Mouse (Mus musculus) testis, adult 2 months (tissue): Measurements from ENCODE around the gene Tln2. TPM values are rescaled to one million over a fixed set of nuclear protein-coding genes. Genes with fewer than 3 reads are reported as not detected.

Experiments used
- H3K27ac ChIP-seq: fragments of 200-500 bp; 2 replicates; pipeline ENCODE4 v1.5.1; 2012; ENCODE audit warnings: low read depth, low read length; ENCODE audit not compliant: control insufficient read depth, insufficient read depth
- H3K27me3 ChIP-seq: fragments of 200-500 bp; 2 replicates; pipeline ENCODE4 v1.6.1; 2012; ENCODE audit warnings: mild to moderate bottlenecking, low read length, moderate library complexity; ENCODE audit not compliant: control insufficient read depth, insufficient read depth
- H3K36me3 ChIP-seq: fragments of 200-500 bp; 2 replicates; pipeline ENCODE4 v1.6.1; 2012; ENCODE audit warnings: mild to moderate bottlenecking, low read length; ENCODE audit not compliant: control insufficient read depth, insufficient read depth
- H3K4me1 ChIP-seq: fragments of 200-500 bp; 2 replicates; pipeline ENCODE4 v1.6.1; 2012; ENCODE audit warnings: low read length; ENCODE audit not compliant: control insufficient read depth, insufficient read depth
- H3K4me3 ChIP-seq: fragments of 200-500 bp; 2 replicates; pipeline ENCODE4 v1.5.1; 2012; ENCODE audit warnings: low read depth, mild to moderate bottlenecking, low read length, moderate library complexity, mixed read lengths; ENCODE audit not compliant: control insufficient read depth
- CTCF ChIP-seq: fragments of 200-500 bp; IDR thresholded peaks from 2 replicates; pipeline ENCODE4 v1.5.1; 2012; ENCODE audit warnings: low read depth, mild to moderate bottlenecking, inconsistent platforms, low read length, moderate library complexity; ENCODE audit not compliant: control insufficient read depth, insufficient read depth, insufficient replicate concordance
- POLR2A ChIP-seq: fragments of 200-500 bp; IDR thresholded peaks from 2 replicates; pipeline ENCODE4 v1.6.1; 2012; ENCODE audit warnings: low read depth, mild to moderate bottlenecking, inconsistent platforms, low read length, moderate library complexity; ENCODE audit not compliant: control insufficient read depth
- polyA plus RNA-seq: library from polyadenylated mRNA; depleted of rRNA; stranded (reverse); fragments of >200 nt; gene quantifications from 2 replicates; pipeline ENCODE4 v1.2.3, GENCODE M21; 2012

The Tln2 gene
- polyA plus RNA-seq, 1 experiment, result 89.6 TPM

GRCm38 (mm10) chr9:67521736-67522135, 37.8 kb downstream of the Tln2 start:
- no peak overlapping the region for H3K27ac ChIP-seq

GRCm38 (mm10) chr9:67509510-67509909, 50.0 kb downstream of the Tln2 start:
- Histone ChIP-seq H3K27me3 (no peaks in the 10 kb centered on the region), H3K4me1 (no peaks in the 10 kb centered on the region), H3K36me3 (no peaks in the 10 kb centered on the region), H3K27ac (no peak overlapping the region), H3K4me3 (no peak overlapping the region)
- TF ChIP-seq POLR2A, result no peak
- no peak for TF ChIP-seq CTCF

More at GRCm38 (mm10) chr9:67521736-67522135, 37.8 kb downstream of the Tln2 start:
- Histone ChIP-seq H3K27me3 (no peaks in the 10 kb centered on the region), H3K36me3 (no peaks in the 10 kb centered on the region), H3K4me1 (no peaks in the 10 kb centered on the region), H3K4me3 (no peak overlapping the region)
- TF ChIP-seq CTCF (no peak), POLR2A (no peak)

- Histone ChIP-seq H3K36me3 (no peaks in the 10 kb centered on the region), H3K27me3 (no peaks in the 10 kb centered on the region), H3K4me3 (no peak overlapping the region), H3K4me1 (no peaks in the 10 kb centered on the region), H3K27ac (no peak overlapping the region)
- TF ChIP-seq POLR2A (no peak), CTCF (no peak)
Observed at GRCm38 (mm10) chr9:67504669-67505260, 54.7 kb downstream of the Tln2 start.

- Histone ChIP-seq H3K4me3 (no peak overlapping the region), H3K36me3 (no peaks in the 10 kb centered on the region), H3K27me3 (no peaks in the 10 kb centered on the region), H3K27ac (no peak overlapping the region), H3K4me1 (no peaks in the 10 kb centered on the region)
- TF ChIP-seq CTCF, result no peak
- no peak for TF ChIP-seq POLR2A
Observed at GRCm38 (mm10) chr9:67501801-67502200, 57.7 kb downstream of the Tln2 start.

- TF ChIP-seq CTCF (no peak), POLR2A (no peak)
- Histone ChIP-seq H3K27ac (no peak overlapping the region), H3K36me3 (no peaks in the 10 kb centered on the region), H3K4me3 (no peak overlapping the region), H3K4me1 (no peaks in the 10 kb centered on the region), H3K27me3 (no peaks in the 10 kb centered on the region)
Observed at GRCm38 (mm10) chr9:67496368-67496767, 63.1 kb downstream of the Tln2 start.

- H3K27me3 ChIP-seq, result no peaks in the 10 kb centered on the region
- TF ChIP-seq CTCF (no peak), POLR2A (no peak)
- H3K4me3 ChIP-seq, result no peak overlapping the region
- no peaks in the 10 kb centered on the region for H3K4me1 ChIP-seq
- no peaks in the 10 kb centered on the region for H3K36me3 ChIP-seq
- no peak overlapping the region for H3K27ac ChIP-seq
Observed at GRCm38 (mm10) chr9:67495350-67495749, 64.2 kb downstream of the Tln2 start.

GRCm38 (mm10) chr9:67493876-67494552, 65.5 kb downstream of the Tln2 start:
- no peak overlapping the region; the same call in 1 of the 2 replicates for H3K4me3 ChIP-seq
- no peaks in the 10 kb centered on the region for H3K27me3 ChIP-seq
- no peak overlapping the region for H3K27ac ChIP-seq
- H3K4me1 ChIP-seq, result no peaks in the 10 kb centered on the region
- TF ChIP-seq CTCF (no peak), POLR2A (no peak)
- no peaks in the 10 kb centered on the region for H3K36me3 ChIP-seq
